Mouse (Mus musculus): Measurements from ENCODE around the gene Micu1. TPM values are rescaled to one million over a fixed set of nuclear protein-coding genes. Genes with fewer than 3 reads are reported as not detected.
A peak's percentile ranks its signal among the peaks of the same experiment; 100 is the strongest.

The Micu1 gene
- polyA plus RNA-seq, 1 experiment from 2014 or later = 40.1 TPM

- H3K9me3 ChIP-seq (replicated peaks; ENCODE audit: control insufficient read depth, low read length) = no peaks in the 10 kb centered on the region
- 0 out of 2 replicates have a peak, but pooled peaks have one; percentile 37 for ATAC-seq (ENCODE audit: low read depth)
- H3K27ac ChIP-seq (ENCODE audit: low read length) = no peak overlapping the region
- peaks cover 2% of the 10 kb centered on the region for H3K36me3 ChIP-seq (ENCODE audit: control insufficient read depth, insufficient read depth)
- no peak overlapping the region for H3K4me3 ChIP-seq (ENCODE audit: low read depth, low read length)
- no peaks in the 10 kb centered on the region for H3K27me3 ChIP-seq (ENCODE audit: control insufficient read depth, insufficient read depth, low read depth, low read length)
- H3K9ac ChIP-seq (ENCODE audit: low read depth, low read length) = no peak overlapping the region
- no peak overlapping the region for H3K4me2 ChIP-seq (ENCODE audit: low read depth, low read length)
- WGBS (ENCODE audit: insufficient replicate concordance) = 78% methylated on average over 11 of the region's 11 CpGs
- H3K4me1 ChIP-seq (ENCODE audit: control insufficient read depth, low read depth, low read length) = no peaks in the 10 kb centered on the region
Measured at GRCm38 (mm10) chr10:59736027-59736598, 33.8 kb downstream of the Micu1 start.

- H3K4me2 ChIP-seq (ENCODE audit: low read depth, low read length) = no peak overlapping the region
- no peaks in the 10 kb centered on the region for H3K27me3 ChIP-seq (ENCODE audit: control insufficient read depth, insufficient read depth, low read depth, low read length)
- H3K9me3 ChIP-seq (replicated peaks; ENCODE audit: control insufficient read depth, low read length) = no peaks in the 10 kb centered on the region
- H3K4me3 ChIP-seq (ENCODE audit: low read depth, low read length) = no peak overlapping the region
- no peak overlapping the region for H3K9ac ChIP-seq (ENCODE audit: low read depth, low read length)
- peaks cover 6% of the 10 kb centered on the region for H3K36me3 ChIP-seq (ENCODE audit: control insufficient read depth, insufficient read depth)
- WGBS (ENCODE audit: insufficient replicate concordance) = 66% methylated on average over 4 of the region's 4 CpGs
- ATAC-seq (ENCODE audit: low read depth) = peak; percentile 32; the same call in 1 of the 2 replicates
- H3K4me1 ChIP-seq (ENCODE audit: control insufficient read depth, low read depth, low read length) = no peaks in the 10 kb centered on the region; the same call in 1 of the 2 replicates
- H3K27ac ChIP-seq (ENCODE audit: low read length) = no peak overlapping the region
Measured at GRCm38 (mm10) chr10:59741448-59741847, 39.2 kb downstream of the Micu1 start.

GRCm38 (mm10) chr10:59743397-59743796 is 41.1 kb downstream of the Micu1 start:
- no peak for ATAC-seq (ENCODE audit: low read depth)
- H3K27me3 ChIP-seq (ENCODE audit: control insufficient read depth, insufficient read depth, low read depth, low read length) = no peaks in the 10 kb centered on the region

DNA sequence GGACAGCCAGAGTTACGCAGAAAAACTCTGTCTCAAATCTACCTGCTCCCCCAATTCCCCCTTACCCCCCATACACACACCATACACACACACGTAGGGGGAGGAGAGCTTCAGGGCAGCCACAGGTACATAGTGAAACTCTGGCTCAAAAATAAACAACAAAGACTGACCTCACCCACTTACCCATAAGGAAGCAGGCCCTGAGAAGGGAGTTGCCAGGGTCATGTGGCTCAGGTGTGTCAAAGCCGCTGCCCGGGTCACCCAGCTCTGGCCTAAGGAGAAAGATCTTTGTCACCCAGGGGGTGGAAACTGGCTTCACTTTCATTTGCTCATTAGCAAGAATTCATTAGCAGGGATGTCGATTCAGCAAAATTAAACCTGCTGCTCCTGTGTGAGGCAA is 41.7 kb downstream of the Micu1 start:
- Histone ChIP-seq H3K9ac (ENCODE audit: low read depth, low read length) (no peak overlapping the region), H3K9me3 (replicated peaks; ENCODE audit: control insufficient read depth, low read length) (no peaks in the 10 kb centered on the region), H3K4me1 (ENCODE audit: control insufficient read depth, low read depth, low read length) (no peaks in the 10 kb centered on the region; the same call in 1 of the 2 replicates), H3K36me3 (ENCODE audit: control insufficient read depth, insufficient read depth) (peaks cover 6% of the 10 kb centered on the region), H3K4me3 (ENCODE audit: low read depth, low read length) (no peak overlapping the region), H3K4me2 (ENCODE audit: low read depth, low read length) (no peak overlapping the region), H3K27ac (ENCODE audit: low read length) (no peak overlapping the region), H3K27me3 (ENCODE audit: control insufficient read depth, insufficient read depth, low read depth, low read length) (no peaks in the 10 kb centered on the region)
- WGBS (ENCODE audit: insufficient replicate concordance) = 81% methylated on average over 5 of the region's 5 CpGs
- no peak for ATAC-seq (ENCODE audit: low read depth)

More at GRCm38 (mm10) chr10:59743397-59743796, 41.1 kb downstream of the Micu1 start:
- Histone ChIP-seq H3K36me3 (ENCODE audit: control insufficient read depth, insufficient read depth) (peaks cover 6% of the 10 kb centered on the region), H3K4me2 (ENCODE audit: low read depth, low read length) (no peak overlapping the region), H3K9ac (ENCODE audit: low read depth, low read length) (no peak overlapping the region), H3K9me3 (replicated peaks; ENCODE audit: control insufficient read depth, low read length) (no peaks in the 10 kb centered on the region), H3K4me3 (ENCODE audit: low read depth, low read length) (no peak overlapping the region), H3K27ac (ENCODE audit: low read length) (no peak overlapping the region), H3K4me1 (ENCODE audit: control insufficient read depth, low read depth, low read length) (no peaks in the 10 kb centered on the region; the same call in 1 of the 2 replicates)
- WGBS (ENCODE audit: insufficient replicate concordance) = 88% methylated on average over 12 of the region's 12 CpGs

DNA sequence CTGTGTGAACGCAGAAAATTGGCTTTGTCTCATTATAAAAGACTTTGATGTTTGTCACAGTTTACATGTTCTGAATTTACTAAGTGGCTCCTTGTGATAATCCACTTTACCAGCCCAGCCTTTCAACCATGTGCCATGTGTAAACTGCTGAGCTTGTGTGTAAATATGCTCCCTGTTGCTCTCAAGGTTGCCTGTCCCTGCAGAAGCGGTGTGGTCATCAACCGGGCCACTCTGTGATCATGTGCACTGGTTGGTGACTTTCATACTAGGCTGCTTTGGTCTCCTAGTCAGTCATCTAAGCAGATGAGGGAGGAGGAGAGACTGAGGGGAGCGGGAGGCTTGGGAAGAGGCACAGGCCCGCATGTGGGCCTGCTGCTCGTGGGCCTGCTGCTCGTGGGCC is 45.1 kb downstream of the Micu1 start:
- Histone ChIP-seq H3K9me3 (replicated peaks; ENCODE audit: control insufficient read depth, low read length) (no peaks in the 10 kb centered on the region), H3K4me3 (ENCODE audit: low read depth, low read length) (no peak overlapping the region), H3K9ac (ENCODE audit: low read depth, low read length) (no peak overlapping the region), H3K36me3 (ENCODE audit: control insufficient read depth, insufficient read depth) (peaks cover 6% of the 10 kb centered on the region; the same call in 1 of the 2 replicates), H3K4me1 (ENCODE audit: control insufficient read depth, low read depth, low read length) (no peaks in the 10 kb centered on the region), H3K4me2 (ENCODE audit: low read depth, low read length) (no peak overlapping the region), H3K27ac (ENCODE audit: low read length) (no peak overlapping the region), H3K27me3 (ENCODE audit: control insufficient read depth, insufficient read depth, low read depth, low read length) (no peaks in the 10 kb centered on the region)
- ATAC-seq (ENCODE audit: low read depth) = peak; percentile 82
- 83% methylated on average over 7 of the region's 7 CpGs for WGBS (ENCODE audit: insufficient replicate concordance)

GRCm38 (mm10) chr10:59748699-59749200 is 46.5 kb downstream of the Micu1 start:
- no peak for ATAC-seq (ENCODE audit: low read depth)
- Histone ChIP-seq H3K9me3 (replicated peaks; ENCODE audit: control insufficient read depth, low read length) (no peaks in the 10 kb centered on the region), H3K27me3 (ENCODE audit: control insufficient read depth, insufficient read depth, low read depth, low read length) (no peaks in the 10 kb centered on the region), H3K4me1 (ENCODE audit: control insufficient read depth, low read depth, low read length) (no peaks in the 10 kb centered on the region), H3K4me2 (ENCODE audit: low read depth, low read length) (no peak overlapping the region), H3K4me3 (ENCODE audit: low read depth, low read length) (no peak overlapping the region), H3K27ac (ENCODE audit: low read length) (no peak overlapping the region), H3K9ac (ENCODE audit: low read depth, low read length) (no peak overlapping the region), H3K36me3 (ENCODE audit: control insufficient read depth, insufficient read depth) (peaks cover 7% of the 10 kb centered on the region; the same call in 1 of the 2 replicates)
- 48% methylated on average over 2 of the region's 2 CpGs for WGBS (ENCODE audit: insufficient replicate concordance)

- Histone ChIP-seq H3K27me3 (ENCODE audit: control insufficient read depth, insufficient read depth, low read depth, low read length) (no peaks in the 10 kb centered on the region), H3K4me3 (ENCODE audit: low read depth, low read length) (no peak overlapping the region), H3K4me2 (ENCODE audit: low read depth, low read length) (no peak overlapping the region), H3K9me3 (replicated peaks; ENCODE audit: control insufficient read depth, low read length) (no peaks in the 10 kb centered on the region), H3K4me1 (ENCODE audit: control insufficient read depth, low read depth, low read length) (no peaks in the 10 kb centered on the region), H3K36me3 (ENCODE audit: control insufficient read depth, insufficient read depth) (peaks cover 3% of the 10 kb centered on the region; the same call in 1 of the 2 replicates), H3K9ac (ENCODE audit: low read depth, low read length) (no peak overlapping the region), H3K27ac (ENCODE audit: low read length) (no peak overlapping the region)
- 70% methylated on average over 9 of the region's 9 CpGs for WGBS (ENCODE audit: insufficient replicate concordance)
- no peak for ATAC-seq (ENCODE audit: low read depth)
Measured at GRCm38 (mm10) chr10:59753538-59754069, 51.3 kb downstream of the Micu1 start.

DNA sequence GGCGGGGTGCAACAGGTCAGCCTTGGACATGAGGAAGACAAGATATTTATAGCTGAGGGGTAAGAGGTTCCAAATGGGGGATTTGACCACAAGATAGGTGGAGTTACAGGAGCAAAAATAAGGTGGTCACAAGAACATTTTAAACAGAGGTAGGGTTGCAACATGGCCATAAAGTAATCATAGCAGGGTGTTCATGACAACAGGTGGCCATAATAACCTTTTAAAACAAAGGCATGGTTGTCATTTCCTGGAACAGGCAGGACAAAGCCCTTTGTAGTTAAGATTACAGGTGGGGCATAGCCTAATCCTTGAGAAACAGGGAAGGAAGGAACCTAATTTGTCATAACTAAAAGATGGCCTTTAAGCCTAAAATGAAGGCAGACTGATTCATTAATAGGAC is 51.8 kb downstream of the Micu1 start:
- H3K4me2 ChIP-seq (ENCODE audit: low read depth, low read length) = no peak overlapping the region
- no peaks in the 10 kb centered on the region for H3K9me3 ChIP-seq (replicated peaks; ENCODE audit: control insufficient read depth, low read length)
- 73% methylated on average over 1 of the region's 1 CpGs for WGBS (ENCODE audit: insufficient replicate concordance)
- no peak overlapping the region for H3K9ac ChIP-seq (ENCODE audit: low read depth, low read length)
- no peak overlapping the region for H3K4me3 ChIP-seq (ENCODE audit: low read depth, low read length)
- ATAC-seq (ENCODE audit: low read depth) = no peak
- H3K4me1 ChIP-seq (ENCODE audit: control insufficient read depth, low read depth, low read length) = no peaks in the 10 kb centered on the region
- H3K36me3 ChIP-seq (ENCODE audit: control insufficient read depth, insufficient read depth) = peaks cover 3% of the 10 kb centered on the region; the same call in 1 of the 2 replicates
- no peaks in the 10 kb centered on the region for H3K27me3 ChIP-seq (ENCODE audit: control insufficient read depth, insufficient read depth, low read depth, low read length)
- H3K27ac ChIP-seq (ENCODE audit: low read length) = no peak overlapping the region

- Histone ChIP-seq H3K36me3 (ENCODE audit: control insufficient read depth, insufficient read depth) (peaks cover 3% of the 10 kb centered on the region; the same call in 1 of the 2 replicates), H3K9me3 (replicated peaks; ENCODE audit: control insufficient read depth, low read length) (no peaks in the 10 kb centered on the region), H3K27me3 (ENCODE audit: control insufficient read depth, insufficient read depth, low read depth, low read length) (no peaks in the 10 kb centered on the region), H3K4me3 (ENCODE audit: low read depth, low read length) (no peak overlapping the region), H3K4me2 (ENCODE audit: low read depth, low read length) (no peak overlapping the region), H3K9ac (ENCODE audit: low read depth, low read length) (no peak overlapping the region), H3K4me1 (ENCODE audit: control insufficient read depth, low read depth, low read length) (no peaks in the 10 kb centered on the region), H3K27ac (ENCODE audit: low read length) (no peak overlapping the region)
- 90% methylated on average over 1 of the region's 1 CpGs for WGBS (ENCODE audit: insufficient replicate concordance)
- no peak for ATAC-seq (ENCODE audit: low read depth)
Measured at GRCm38 (mm10) chr10:59754901-59755300, 52.6 kb downstream of the Micu1 start.
